Mouse (Mus musculus): ENCODE results near the gene Nynrin.

DNA sequence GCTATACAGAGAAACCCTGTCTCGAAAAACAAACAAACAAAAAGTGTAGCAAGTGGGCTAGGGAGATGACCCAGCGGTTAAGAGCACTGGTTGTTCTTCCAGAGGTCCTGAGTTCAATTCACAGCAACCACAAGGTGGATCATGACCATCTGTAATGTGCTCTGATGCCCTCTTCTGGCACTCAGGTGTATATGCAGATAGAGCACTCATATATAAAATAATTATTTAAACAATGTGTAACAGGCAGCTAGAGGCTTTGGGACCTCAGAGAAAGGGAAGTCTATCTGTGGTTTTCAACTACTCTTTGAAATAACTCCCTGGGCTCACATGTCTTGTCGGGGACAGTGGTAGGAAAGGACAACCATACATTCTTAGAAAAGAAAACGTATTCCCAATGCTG lies 15.1 kb upstream of the Nynrin start:
- TF ChIP-seq GATA1 (IDR thresholded peaks at IDR 0.05; ENCODE audit: borderline replicate concordance, low read length), result no peak
- no peak for TF ChIP-seq FLI1 (IDR thresholded peaks at IDR 0.05; ENCODE audit: low read length)

All from megakaryocyte, embryonic 14.5 days (primary cell).